Mouse (Mus musculus): ENCODE results near the gene B3galt4.

The B3galt4 gene

DNA sequence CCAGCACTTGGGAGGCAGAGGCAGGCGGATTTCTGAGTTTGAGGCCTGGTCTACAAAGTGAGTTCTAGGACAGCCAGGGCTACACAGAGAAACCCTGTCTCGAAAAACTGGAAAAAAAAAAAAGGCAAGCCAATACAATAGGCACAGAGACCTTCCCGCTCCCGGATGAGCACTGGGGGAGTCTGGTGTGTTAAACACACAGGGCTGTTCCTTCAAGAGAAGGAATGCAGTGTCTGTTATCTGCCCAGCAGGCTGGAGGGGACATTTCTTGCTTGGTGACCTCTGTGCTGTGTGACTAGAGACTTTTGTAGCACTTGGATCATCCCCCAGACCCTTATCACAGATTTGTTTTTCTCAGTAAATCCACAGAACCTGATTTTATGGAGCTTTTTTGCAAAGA lies 49.6 kb downstream of the B3galt4 start:
- Histone ChIP-seq H3K9me3 (ENCODE audit: low read length) (no peaks in the 10 kb centered on the region), H3K4me3 (replicated peaks; ENCODE audit: low read length) (peak overlapping the region; percentile 32; the same call in 1 of the 2 replicates), H3K27me3 (ENCODE audit: insufficient read depth, low read length) (no peaks in the 10 kb centered on the region), H3K36me3 (ENCODE audit: insufficient read depth, low read length) (peaks cover 3% of the 10 kb centered on the region), H3K4me1 (replicated peaks; ENCODE audit: low read depth, low read length) (peaks cover 78% of the 10 kb centered on the region)
- TF ChIP-seq POU5F1 (IDR thresholded peaks at IDR 0.05; ENCODE audit: borderline replicate concordance, low read length) (no peak), NANOG (IDR thresholded peaks at IDR 0.05; ENCODE audit: borderline replicate concordance, low read length) (no peak), CTCF (conservative IDR thresholded peaks at IDR 0.05; ENCODE audit: low read length) (no peak)

DNA sequence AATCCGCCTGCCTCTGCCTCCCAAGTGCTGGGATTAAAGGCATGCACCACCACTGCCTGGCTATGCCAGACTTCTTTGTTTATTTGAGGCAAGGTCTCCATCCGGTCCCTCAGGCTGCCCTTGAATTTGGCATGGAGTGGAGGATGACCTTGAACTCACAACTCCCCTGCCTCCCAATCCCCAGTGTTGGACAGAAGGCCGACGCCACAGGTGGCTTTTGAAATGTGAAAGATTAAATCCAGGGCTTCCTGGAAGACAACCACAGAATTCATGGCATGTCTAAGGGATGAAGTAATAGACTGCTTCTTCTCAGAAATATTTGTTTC lies 50.3 kb downstream of the B3galt4 start:
- Histone ChIP-seq H3K4me1 (replicated peaks; ENCODE audit: low read depth, low read length) (peaks cover 78% of the 10 kb centered on the region), H3K36me3 (ENCODE audit: insufficient read depth, low read length) (peaks cover 1% of the 10 kb centered on the region; the same call in 1 of the 2 replicates), H3K4me3 (replicated peaks; ENCODE audit: low read length) (no peak overlapping the region), H3K27me3 (ENCODE audit: insufficient read depth, low read length) (no peaks in the 10 kb centered on the region), H3K9me3 (ENCODE audit: low read length) (no peaks in the 10 kb centered on the region)
- TF ChIP-seq POU5F1 (IDR thresholded peaks at IDR 0.05; ENCODE audit: borderline replicate concordance, low read length) (no peak), NANOG (IDR thresholded peaks at IDR 0.05; ENCODE audit: borderline replicate concordance, low read length) (no peak), CTCF (conservative IDR thresholded peaks at IDR 0.05; ENCODE audit: low read length) (no peak)

GRCm38 (mm10) chr17:33900281-33900988 lies 50.9 kb downstream of the B3galt4 start:
- H3K4me1 ChIP-seq (replicated peaks; ENCODE audit: low read depth, low read length): peaks cover 83% of the 10 kb centered on the region
- TF ChIP-seq POU5F1 (IDR thresholded peaks at IDR 0.05; ENCODE audit: borderline replicate concordance, low read length) (no peak), CTCF (conservative IDR thresholded peaks at IDR 0.05; ENCODE audit: low read length) (no peak), NANOG (IDR thresholded peaks at IDR 0.05; ENCODE audit: borderline replicate concordance, low read length) (no peak)
- H3K9me3 ChIP-seq (ENCODE audit: low read length): no peaks in the 10 kb centered on the region
- peaks cover 5% of the 10 kb centered on the region; the same call in 1 of the 2 replicates for H3K36me3 ChIP-seq (ENCODE audit: insufficient read depth, low read length)
- H3K4me3 ChIP-seq (replicated peaks; ENCODE audit: low read length): peak overlapping the region; percentile 30
- no peaks in the 10 kb centered on the region for H3K27me3 ChIP-seq (ENCODE audit: insufficient read depth, low read length)

Measured in E14TG2a.4 (cell line).